Mouse (Mus musculus) cerebral cortex, adult 2 months (tissue): ENCODE results near the gene Cep95.

Experiments
- WGBS: fragments of 180-500 bp; shearing (Covaris S2); methylation state at CpG from one replicate; pipeline ENCODE4 v1.1.7; 2018; 5-methylcytosine and 5-hydroxymethylcytosine counted together

Gene Cep95

GRCm38 (mm10) chr11:106814601-106815320 lies 25.7 kb downstream of the Cep95 start:
- whole genome bisulfite sequencing = 69% methylated on average over 14 of the region's 14 CpGs

DNA sequence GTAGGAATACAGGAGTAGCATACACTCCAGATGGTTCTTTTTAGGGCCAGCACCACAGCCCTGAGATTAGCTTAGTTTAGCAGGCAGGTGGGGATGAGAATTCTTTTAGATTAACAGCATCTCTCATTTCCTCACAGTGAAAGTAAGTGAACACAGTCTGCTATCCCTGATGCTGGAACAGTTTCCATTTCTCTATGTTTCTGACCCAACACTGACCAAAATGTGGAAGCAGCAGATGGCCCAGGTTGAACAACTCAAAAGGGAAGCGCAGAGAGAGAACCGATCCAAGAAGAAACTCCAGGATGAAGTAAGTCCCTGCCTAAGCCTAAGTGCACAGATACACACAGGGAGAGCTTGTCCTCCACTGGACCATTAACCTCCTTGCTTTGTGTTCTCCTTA lies 26.3 kb downstream of the Cep95 start:
- WGBS = 58% methylated on average over 2 of the region's 2 CpGs

GRCm38 (mm10) chr11:106815761-106816160 lies 26.7 kb downstream of the Cep95 start:
- WGBS = 50% methylated on average over 2 of the region's 2 CpGs

DNA sequence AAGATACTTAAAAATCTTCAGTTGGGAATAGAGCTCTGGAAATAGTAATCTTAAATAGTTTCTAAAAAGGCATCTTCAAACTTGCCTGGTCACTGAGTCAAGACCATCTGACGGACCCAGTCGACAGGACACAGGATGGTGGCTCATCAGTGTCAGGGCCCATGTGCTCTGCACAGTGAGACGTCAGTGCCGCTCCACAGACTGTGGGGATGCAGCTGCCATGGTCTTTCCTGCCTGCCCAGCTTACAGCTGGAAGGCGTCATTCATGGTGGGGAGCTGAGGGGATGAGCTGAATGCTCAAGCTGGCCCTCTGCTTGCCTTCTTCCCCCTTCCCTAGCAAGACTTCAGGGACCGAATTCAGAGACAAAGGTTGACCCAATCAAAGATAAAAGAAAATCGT lies 27.3 kb downstream of the Cep95 start:
- WGBS = 75% methylated on average over 7 of the region's 7 CpGs

DNA sequence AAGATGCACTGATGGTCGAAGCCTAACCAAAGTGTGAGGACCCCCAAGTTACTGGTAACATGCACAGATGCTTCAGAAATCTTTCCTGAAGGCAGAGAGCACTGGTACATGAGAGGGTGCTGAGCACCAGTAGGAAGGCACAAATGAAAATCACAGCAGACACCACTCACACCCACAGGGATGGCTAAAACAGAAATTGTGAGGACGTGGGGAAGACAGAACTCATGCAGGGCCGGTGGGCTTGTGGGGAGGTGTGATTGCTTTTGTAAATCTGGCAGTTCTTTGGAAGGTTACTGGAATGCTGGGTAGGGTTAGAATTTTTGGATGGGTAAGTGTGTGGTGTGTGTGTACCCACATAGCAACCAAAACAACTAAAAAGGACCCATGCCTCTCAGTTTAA lies 28.1 kb downstream of the Cep95 start:
- 43% methylated on average over 3 of the region's 3 CpGs for WGBS

GRCm38 (mm10) chr11:106817808-106818207 lies 28.8 kb downstream of the Cep95 start:
- 50% methylated on average over 6 of the region's 6 CpGs for WGBS

- WGBS = 13% methylated on average over 9 of the region's 9 CpGs
Measured at GRCm38 (mm10) chr11:106818341-106818740, 29.3 kb downstream of the Cep95 start.

GRCm38 (mm10) chr11:106819595-106819994 lies 30.5 kb downstream of the Cep95 start:
- 69% methylated on average over 9 of the region's 9 CpGs for WGBS

DNA sequence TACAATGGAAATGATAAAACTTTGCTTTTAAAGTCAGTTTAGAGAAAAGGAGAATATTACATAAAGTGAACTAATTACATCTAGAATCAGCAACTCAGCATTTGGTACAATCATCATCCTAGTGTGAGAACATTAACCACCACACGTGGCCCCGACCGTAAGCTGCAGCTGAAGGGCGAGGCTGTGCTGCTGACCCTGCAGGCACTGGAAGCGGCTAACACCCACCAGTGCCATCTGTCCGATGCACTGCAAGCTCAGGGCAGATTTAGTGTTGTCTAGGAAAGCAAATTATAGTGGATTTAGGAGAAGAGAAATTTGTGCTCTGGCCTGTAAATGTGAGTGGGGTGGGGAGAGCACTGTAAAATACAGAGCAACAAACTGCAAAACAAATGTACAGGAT lies 31.2 kb downstream of the Cep95 start:
- 46% methylated on average over 6 of the region's 6 CpGs for WGBS

DNA sequence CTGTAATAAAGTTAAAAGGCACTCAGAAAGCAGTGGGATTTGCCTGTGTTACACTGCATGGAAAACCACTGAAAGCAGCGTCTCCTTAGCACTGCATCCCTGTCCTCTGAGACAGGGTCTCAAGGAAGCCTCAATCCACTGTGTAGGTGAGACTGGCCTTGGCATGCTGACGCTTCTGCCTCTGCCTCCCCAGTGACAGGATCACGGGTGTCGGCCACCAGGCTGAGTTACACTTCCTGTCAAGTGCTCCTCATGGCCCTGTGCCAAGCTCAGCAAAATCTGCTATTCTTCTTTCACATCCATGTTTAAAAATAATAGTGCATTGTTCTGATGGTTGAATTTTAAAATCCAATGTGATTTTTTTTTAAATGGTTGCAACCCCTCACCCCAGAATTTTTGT lies 31.9 kb downstream of the Cep95 start:
- WGBS = 30% methylated on average over 4 of the region's 4 CpGs

DNA sequence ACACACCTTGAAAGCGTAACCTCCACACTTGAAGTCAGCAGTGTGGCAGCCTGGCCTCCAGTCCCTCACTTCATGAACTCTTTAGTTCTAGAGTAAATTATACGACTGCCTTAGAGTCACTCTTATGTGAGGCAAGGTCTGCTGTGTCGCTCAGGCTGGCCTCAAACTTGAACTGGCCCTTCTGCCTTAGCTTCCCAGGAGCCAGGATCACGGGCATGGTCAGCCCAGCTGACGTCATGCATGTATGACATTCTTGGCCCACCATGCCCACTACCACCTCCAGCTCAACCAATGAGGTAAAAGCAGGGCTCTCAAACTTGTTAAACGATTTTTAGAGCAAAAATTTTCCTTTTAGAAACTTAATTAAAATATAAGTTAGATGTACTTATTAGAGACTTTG lies 32.3 kb downstream of the Cep95 start:
- WGBS = 83% methylated on average over 6 of the region's 6 CpGs

DNA sequence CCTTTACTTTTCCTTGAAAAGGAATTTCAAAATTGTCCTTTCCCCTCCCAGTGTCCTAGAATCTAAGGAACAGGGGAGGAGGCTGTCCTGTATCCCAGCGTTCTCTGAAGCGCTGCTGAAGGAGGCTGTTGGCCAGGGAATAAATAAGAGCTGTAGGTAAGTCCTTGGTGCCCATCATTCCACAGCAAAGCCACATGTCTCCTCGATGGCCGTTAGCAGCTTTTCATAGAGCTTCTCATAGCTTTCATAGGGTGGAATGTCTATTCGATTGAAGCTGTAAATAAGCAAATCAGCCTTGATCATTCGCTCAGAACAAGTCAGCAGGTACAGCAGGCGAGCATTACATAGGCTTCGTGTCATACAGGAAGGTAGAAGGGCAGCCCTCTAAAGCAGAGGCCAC lies 33.4 kb downstream of the Cep95 start:
- WGBS = 54% methylated on average over 8 of the region's 8 CpGs

DNA sequence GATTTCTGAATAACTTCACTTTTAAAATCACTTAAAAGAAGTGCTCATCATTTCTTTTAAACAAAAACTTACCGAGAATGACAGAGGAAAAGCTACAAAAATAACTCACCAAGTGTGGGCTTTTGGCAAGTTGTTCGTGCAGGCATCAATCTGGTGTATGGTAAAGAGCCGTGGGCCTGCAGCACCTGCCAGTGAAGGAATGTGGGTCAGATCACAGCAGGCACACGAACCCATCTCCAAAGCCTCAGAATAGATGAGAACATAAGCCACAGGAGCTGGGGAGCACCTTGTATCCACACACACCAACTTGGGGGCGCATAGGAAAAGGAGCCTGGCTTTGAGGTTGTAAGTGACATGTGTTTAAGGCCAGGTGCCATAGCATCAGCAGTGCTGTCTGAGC lies 33.9 kb downstream of the Cep95 start:
- WGBS = 40% methylated on average over 5 of the region's 5 CpGs

GRCm38 (mm10) chr11:106823741-106824140 lies 34.7 kb downstream of the Cep95 start:
- WGBS = 72% methylated on average over 8 of the region's 8 CpGs

DNA sequence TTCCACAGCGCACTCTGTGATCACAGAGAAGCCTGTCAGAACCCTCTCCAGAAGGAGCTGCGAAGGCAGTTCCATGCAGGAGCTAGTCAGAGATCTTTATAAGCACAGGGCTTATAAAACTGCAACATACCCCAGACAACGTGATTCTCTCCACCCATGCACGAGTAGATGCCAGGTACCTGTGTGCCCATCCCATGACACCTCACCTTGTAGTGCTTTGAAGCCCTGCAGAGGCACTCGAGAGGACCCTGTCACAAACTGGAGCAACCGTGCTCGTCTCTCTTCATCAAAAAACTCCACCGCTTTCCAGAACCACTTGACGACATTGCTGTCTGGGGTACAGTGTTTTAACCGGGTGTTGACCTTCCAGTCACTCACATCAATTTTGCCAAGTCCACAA lies 35.4 kb downstream of the Cep95 start:
- WGBS = 68% methylated on average over 10 of the region's 10 CpGs

DNA sequence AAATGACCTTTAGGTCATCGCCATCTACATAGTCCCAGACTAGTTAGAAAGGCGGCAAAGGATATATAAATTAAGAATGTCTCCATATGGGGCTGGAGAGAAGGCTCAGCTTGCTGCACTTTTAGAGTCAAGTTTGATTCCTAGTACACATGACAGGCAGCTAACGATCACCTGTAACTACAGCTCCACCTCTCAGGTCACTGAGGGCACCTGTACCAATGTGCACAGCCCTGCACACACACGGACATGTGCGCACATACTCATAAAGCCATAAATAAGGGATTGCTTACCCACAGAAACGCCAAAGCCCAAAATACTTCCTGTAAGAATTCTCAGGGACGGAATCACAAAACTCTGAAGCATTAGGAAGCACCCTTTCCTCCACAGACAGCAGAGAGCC lies 39.0 kb downstream of the Cep95 start:
- 93% methylated on average over 7 of the region's 7 CpGs for WGBS

- 85% methylated on average over 3 of the region's 3 CpGs for WGBS
Measured at GRCm38 (mm10) chr11:106842002-106842401, 53.0 kb downstream of the Cep95 start.

DNA sequence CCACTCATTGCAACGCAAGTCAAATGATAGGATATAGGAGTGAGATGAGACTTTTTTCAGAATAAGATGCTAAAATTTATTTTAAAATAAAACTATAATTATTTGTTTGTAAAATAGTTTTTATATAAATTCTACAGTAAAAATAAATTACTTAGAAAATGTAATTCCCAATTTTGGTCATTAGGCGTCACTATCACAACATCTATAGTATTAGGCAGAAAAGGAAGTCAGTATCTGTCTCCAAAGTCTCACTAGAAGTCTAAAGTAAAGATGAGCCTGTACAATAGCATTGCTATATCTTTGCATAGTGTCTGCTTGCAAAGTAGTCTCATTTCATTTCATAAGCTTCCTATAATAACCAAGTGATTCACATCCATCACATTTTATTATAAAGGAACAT lies 62.4 kb downstream of the Cep95 start:
- WGBS = 50% methylated on average over 2 of the region's 2 CpGs
